10 mouse cellular contexts compared by ENCODE assay signal in genomic region chr10:95438941-95439340, GRCm38 (mm10).
"Had no signal": no experiment of that assay in that cellular context is flagged by ENCODE, and none has a peak within 500 bp of the region (broad histone marks: within the 10 kb centered on the region; RNA-seq: fewer than 3 reads in every experiment).

No protein-coding gene starts in this region.

- DNase-seq: kidney, adult 8-10 months; kidney, postnatal 25 days; right cerebral cortex, postnatal 14 days; thymus, postnatal 36 days had no signal

- H3K9me3 ChIP-seq: limb, embryonic 15.5 days; midbrain, embryonic 12.5 days; stomach, embryonic 15.5 days had no signal

- H3K27ac ChIP-seq: left cerebral cortex, adult 2 months; limb, embryonic 15.5 days; midbrain, embryonic 12.5 days; stomach, embryonic 15.5 days had no signal

- ATAC-seq: inflammation-experienced regulatory T-cells, adult 6 months; intestine, postnatal 0 days had no signal

- H3K4me2 ChIP-seq: limb, embryonic 15.5 days; midbrain, embryonic 12.5 days; stomach, embryonic 15.5 days had no signal

- H3K27me3 ChIP-seq: limb, embryonic 15.5 days; midbrain, embryonic 12.5 days; stomach, embryonic 15.5 days had no signal

- H3K9ac ChIP-seq: limb, embryonic 15.5 days; midbrain, embryonic 12.5 days; stomach, embryonic 15.5 days had no signal

- H3K4me1 ChIP-seq: limb, embryonic 15.5 days; midbrain, embryonic 12.5 days; stomach, embryonic 15.5 days had no signal

- H3K36me3 ChIP-seq: limb, embryonic 15.5 days; midbrain, embryonic 12.5 days; stomach, embryonic 15.5 days had no signal

- H3K4me3 ChIP-seq: left cerebral cortex, adult 2 months; limb, embryonic 15.5 days; midbrain, embryonic 12.5 days; stomach, embryonic 15.5 days had no signal
